Mouse (Mus musculus): ENCODE measurements around the gene Rhbdd2.

Gene Rhbdd2

GRCm38 (mm10) chr5:135646038-135646437 is 13.6 kb downstream of the Rhbdd2 start:
- no peak for DNase-seq

DNA sequence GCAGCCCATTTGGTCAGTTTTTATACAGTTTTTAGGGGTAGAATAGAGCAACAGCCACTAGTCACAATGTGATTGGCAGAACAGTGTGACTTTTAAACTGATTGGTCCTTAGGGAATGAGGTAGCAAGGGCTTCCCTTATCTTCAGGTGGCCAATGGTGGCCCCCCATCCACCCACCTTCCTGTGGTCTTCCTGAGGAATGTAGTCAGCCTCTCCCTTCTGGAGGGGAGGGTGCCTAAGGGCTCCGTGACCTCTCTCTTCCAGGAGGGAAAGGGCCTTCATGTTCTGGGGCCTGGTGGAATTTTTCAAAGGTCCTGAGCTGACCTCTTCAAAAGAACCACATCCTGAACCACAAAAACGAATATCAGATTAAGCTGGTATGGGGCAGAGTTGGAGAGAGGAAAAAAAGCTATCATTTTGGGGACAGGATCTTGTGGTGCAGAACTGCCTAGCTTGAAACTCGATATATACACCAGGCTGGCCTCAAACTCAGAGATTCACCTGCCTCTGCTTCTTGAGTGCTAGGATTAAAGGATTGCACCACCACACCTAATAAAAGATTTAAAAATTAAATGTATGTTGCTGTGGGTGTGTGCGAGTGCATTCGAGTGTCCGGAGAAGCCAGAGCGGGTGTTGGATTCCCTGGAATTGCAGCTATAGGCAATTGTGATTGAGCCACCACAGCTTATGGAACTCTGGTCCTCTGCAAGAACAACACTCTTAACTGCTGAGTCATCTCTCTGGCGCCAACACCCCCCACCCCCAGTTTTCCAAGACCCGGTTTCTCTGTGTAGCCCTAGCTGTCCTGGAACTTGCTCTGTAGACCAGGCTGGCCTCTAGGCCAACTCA is 16.3 kb downstream of the Rhbdd2 start:
- DNase-seq, result no peak

DNA sequence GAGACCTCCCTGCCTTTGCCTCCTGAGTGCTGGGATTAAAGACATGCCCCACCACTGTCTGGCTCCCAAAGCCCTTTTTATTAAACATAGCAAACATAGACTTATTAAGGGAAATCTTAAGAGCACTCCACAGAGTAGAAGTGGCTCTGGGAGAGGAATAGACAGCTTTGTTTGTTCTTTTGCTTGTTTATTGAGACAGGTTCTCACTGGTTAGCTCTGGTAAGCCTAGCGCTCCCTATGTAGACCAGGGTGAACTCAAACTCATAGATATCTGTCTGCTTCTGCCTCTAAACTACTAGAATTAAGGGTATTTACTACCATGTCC is 16.9 kb downstream of the Rhbdd2 start:
- DNase-seq, result no peak

GRCm38 (mm10) chr5:135651536-135651935 is 19.1 kb downstream of the Rhbdd2 start:
- DNase-seq, result no peak

GRCm38 (mm10) chr5:135653209-135653608 is 20.8 kb downstream of the Rhbdd2 start:
- DNase-seq, result no peak

GRCm38 (mm10) chr5:135656046-135656445 is 23.6 kb downstream of the Rhbdd2 start:
- no peak for DNase-seq

DNA sequence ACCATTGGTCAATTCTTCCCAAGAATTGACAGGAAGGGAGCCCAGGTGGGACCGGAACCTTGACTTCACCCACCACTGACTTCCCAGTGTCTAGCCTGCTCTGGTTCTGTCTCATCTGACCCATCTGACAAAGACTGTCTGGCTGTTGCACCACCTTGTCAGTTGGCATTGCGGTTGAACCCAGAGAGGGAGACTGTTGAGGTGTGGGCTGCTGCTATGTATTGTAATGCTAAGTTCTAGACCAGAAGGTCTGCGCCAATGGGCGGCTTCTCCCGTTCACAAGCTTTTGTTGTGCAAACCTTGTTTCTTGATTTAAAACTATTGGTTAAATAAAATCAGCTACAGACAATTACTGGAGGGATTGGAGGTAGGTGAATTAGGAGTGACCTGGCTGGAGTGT is 24.7 kb downstream of the Rhbdd2 start:
- DNase-seq, result no peak

DNA sequence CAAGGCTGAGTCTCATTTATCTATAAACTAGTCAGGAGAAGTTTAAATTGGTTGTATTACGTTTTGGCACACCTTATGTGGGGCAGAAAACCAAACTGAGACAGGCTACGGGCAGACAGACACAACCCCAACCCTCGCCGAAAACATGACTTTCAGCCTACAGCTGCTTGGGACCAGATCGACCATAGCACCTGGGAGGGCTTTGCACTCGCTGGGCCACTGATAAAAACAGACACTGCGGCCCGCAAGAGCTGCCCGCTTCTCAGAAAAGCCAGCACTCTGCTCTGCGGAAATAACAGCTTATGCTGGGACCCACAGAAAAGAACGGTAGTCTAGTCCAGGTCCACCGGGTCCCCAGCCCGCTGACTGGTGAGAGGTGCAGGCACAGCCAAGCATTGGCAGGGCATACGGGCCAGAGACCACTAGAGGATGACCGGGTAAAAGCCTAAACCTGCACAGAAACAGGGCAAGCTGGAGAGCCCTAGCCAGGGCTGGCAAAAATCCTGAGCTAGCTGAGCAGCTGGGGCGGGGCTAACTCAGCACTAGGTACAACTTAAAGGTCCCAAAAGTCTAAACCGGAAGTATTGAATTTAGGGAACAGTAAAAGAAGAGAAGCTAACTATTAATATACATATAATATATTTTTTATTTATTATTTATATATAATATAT is 25.4 kb downstream of the Rhbdd2 start:
- DNase-seq, result no peak

DNA sequence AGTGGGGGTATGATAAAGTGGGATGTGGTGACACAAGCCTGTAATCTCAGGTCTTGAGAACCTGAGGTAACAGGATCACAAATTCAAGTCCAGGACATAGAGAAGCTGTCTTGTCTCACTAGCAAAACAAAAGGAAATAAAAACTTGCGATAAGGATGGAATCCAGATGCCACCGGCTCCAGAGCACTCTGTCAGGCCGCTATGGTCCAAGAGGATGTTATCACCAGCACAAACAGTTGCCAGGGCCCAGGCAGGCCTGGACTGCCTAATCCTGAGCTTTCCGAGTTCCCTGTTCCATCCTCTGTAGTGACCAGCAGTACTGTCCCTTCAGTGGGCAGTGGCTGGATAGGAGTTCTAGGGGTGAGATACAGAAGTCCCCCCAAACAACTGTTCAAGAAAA is 27.5 kb downstream of the Rhbdd2 start:
- no peak for DNase-seq

DNA sequence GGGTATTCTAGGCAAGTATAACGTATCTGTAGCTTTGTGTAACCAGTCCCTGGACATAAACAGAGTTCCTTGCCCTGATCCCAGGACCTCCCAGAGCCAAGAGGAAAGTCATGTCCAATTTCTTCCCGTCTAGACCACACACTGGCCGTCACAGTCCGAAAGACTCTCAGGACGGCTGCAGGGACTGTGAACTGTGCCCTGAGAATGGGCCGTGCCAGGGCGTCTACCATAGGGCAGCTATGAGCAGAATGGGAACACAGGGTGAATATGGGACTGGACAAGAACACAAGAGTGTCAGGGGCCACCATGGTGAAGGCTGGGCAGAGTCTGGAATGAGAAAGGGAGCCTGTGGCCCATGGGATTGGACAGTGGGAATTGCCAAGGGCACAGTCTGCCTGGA is 28.1 kb downstream of the Rhbdd2 start:
- no peak for DNase-seq

DNA sequence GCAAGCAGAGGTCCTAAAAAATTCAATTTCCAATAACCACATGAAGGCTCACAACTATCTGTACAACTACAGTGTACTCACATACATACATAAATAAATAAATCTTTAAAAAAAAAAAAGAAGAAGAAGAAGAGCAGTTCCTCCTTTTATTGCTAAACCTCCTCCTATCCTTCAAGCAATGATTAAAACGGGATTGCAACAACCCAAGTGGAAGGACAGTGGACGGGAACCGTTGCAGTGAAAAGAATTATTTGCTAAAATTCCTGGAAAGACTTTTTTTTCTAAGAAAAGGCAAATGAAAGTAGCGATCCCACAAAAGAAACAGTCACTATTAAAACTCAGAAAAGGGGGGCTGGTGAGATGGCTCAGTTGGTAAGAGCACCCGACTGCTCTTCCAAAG is 34.5 kb downstream of the Rhbdd2 start:
- no peak for DNase-seq

- no peak for DNase-seq
Observed at GRCm38 (mm10) chr5:135668071-135668470, 35.7 kb downstream of the Rhbdd2 start.

- no peak for DNase-seq
Observed at GRCm38 (mm10) chr5:135669741-135670275, 37.4 kb downstream of the Rhbdd2 start, which contains the start of gene Por. Por (plus strand) TSS chr5:135670033.

- DNase-seq, result no peak
Observed at GRCm38 (mm10) chr5:135670881-135671280, 38.5 kb downstream of the Rhbdd2 start.

DNA sequence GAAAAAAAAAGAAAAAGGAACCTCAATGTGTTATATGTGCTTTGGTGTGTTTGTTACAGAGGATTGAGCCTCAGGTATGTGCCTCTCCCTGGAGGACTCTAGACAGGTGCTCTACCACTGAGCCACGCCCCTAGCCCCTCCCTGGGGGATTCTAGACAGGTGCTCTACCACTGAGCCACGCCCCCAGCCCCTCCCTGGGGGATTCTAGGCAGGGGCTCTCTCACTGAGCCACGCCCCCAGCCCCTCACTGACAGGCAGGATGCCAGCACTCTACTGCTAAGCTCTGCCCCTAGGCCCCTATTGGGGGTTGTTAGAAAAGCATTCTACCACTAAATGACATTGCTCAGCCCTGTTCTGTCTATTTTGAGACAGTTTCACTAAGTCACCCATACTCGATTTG is 40.1 kb downstream of the Rhbdd2 start:
- DNase-seq, result no peak

DNA sequence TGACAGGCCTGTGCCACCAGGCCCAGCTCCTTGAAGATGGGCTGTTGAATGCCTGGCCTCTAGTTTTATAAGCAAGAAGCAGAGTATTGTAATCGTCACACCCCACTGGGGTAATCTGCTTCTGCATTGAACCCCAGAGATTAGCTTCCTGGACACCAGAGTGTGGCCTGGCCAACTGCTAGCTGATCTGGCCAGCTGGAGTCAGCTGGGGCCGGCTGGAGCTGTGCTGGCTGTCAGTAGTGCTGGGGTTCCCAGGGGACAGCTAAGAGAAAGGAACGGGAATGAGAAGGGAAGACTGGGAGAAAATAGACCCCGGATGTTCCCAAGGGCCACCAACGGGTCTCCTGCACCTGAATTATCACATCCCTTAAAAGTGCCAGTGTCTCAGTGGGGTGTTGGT is 40.6 kb downstream of the Rhbdd2 start:
- no peak for DNase-seq

DNA sequence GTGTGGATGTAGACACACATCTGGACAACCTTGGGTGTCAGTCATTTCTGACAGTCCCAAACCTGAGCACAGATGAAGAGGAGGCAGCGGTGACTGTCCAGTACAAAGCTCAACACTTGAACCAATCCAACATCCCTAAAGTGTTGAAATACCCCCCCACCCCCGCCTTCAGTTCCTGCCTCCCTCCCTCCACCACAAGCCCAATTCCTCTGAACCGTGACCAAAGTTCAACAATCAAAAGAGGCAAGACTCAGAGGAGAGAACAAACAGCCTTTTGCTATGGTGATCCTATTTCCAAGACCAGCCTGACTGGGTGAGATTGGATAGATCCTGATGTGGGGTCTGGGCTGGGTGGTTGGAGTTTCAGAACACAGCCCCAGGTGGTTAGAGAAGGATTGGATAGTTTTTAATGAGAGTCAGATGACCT is 41.9 kb downstream of the Rhbdd2 start:
- no peak for DNase-seq

- DNase-seq, result no peak
Observed at GRCm38 (mm10) chr5:135674821-135675220, 42.4 kb downstream of the Rhbdd2 start.

DNA sequence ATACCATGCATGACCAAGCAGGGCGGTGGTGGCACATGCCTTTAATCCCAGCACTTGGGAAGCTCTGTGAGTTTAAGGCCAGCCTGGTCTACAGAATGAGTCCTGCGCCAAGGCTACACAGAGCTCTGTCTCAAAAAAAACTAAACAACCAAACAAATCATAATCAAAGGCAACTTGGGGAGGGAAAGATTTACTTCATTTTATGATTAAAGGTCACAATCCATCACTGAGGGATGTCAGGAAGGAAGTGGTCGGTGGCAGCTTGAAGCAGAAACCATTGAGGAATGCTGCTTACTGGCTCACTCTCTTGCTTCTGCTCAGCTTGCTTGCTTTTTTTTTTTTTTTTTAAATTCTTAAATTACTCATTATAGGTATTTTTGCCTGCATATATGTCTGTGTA is 44.3 kb downstream of the Rhbdd2 start:
- no peak for DNase-seq

- no peak for DNase-seq
Observed at GRCm38 (mm10) chr5:135677251-135677650, 44.8 kb downstream of the Rhbdd2 start.

DNA sequence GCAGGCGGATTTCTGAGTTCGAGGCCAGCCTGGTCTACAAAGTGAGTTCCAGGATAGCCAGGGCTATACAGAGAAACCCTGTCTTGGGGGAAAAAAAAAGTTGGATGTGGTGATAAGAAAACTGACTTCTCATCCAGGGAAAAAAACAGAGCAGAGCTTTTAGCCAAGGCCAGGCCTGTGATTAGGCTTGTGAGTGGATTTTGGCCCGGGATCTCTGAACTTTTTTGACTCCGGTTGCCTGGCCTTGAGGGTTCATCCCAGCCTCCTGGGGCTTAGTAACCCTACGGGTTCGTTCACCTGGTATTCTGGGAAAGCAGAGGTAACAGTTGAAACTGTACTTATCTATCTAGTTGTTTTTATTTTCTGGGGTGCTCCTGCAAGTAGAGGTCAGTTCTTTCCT is 46.1 kb downstream of the Rhbdd2 start:
- no peak for DNase-seq

DNA sequence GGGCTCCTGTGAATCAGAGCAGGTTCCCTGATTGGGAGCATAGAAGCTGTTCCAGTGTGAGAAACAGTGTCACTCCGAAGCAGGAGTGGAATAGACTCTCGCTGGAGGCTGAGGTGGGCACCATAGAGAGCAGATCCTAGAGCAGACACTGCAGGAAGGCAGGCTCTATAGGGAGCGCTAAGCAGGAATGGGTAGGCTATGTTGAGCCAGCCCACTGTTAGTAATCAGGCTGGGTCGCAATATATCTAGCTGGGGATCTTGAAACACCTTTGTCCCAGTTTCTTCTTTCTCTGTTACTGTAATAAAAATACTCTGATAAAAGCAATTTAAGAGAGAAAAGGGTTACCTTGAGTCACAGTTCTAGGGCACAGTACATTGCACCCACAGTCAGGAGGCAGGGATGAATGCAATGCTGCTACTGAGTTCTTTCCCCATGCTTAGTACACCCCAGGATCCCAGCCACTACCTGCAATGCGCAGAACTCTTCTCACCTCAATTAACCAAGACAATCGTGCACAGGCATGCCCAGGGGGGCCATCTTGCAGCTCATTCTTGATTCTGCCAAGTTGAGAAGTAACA is 48.6 kb downstream of the Rhbdd2 start:
- DNase-seq, result no peak

DNA sequence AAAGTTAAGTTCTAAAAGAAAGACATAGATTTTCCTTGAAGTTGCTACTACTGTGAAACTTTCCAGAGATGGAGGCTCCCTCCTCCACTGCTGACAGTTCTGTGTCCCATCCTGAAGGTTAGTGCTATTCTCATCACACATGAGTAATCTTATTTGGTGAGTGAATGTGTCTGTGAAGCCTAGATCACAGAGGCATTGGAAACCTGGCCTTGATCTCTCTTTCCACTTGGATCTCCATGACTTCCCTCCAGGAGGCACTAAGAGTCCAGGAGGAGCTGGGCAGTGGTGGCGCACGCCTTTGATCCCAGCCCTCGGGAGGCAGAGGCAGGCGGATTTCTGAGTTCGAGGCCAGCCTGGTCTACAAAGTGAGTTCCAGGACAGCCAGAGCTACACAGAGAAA is 49.6 kb downstream of the Rhbdd2 start:
- no peak for DNase-seq
